Mouse (Mus musculus) left cerebral cortex, adult 11 months (tissue): Measurements from ENCODE around the gene Atf1.
"Not testable (repeated sequence)": the region's sequence is repeated elsewhere in the genome, so short reads cannot be mapped to it uniquely, and the experiment has no call there.

Source experiments
- DNase-seq: peaks from one replicate; pipeline ENCODE4 v3.0.0; 2022; ENCODE audit warnings: low spot score

Gene Atf1

GRCm38 (mm10) chr15:100258646-100259425, 31.2 kb downstream of the Atf1 start:
- no peak for DNase-seq

DNA sequence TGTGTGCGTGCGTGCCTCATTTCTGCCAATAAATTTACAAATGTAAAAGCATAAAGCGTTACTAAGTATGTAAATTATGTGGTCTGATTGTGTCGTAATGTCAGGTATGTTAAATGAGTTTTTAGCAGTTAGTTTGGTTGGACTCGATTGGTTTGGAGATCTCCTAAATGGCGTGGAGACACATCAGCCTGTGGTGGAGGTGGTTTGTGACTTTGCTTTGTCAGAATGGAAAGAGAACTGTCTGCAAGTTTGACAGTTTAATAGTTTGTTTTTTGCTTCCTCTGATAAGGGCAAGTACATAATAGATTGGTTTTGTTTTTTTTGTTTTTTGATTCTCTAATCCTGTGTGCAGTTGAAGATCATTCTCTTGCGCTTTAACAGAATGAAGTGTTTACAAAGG, 32.7 kb downstream of the Atf1 start:
- not testable (repeated sequence) for DNase-seq

GRCm38 (mm10) chr15:100263246-100263905, 35.8 kb downstream of the Atf1 start:
- DNase-seq, result peak; percentile 12

DNA sequence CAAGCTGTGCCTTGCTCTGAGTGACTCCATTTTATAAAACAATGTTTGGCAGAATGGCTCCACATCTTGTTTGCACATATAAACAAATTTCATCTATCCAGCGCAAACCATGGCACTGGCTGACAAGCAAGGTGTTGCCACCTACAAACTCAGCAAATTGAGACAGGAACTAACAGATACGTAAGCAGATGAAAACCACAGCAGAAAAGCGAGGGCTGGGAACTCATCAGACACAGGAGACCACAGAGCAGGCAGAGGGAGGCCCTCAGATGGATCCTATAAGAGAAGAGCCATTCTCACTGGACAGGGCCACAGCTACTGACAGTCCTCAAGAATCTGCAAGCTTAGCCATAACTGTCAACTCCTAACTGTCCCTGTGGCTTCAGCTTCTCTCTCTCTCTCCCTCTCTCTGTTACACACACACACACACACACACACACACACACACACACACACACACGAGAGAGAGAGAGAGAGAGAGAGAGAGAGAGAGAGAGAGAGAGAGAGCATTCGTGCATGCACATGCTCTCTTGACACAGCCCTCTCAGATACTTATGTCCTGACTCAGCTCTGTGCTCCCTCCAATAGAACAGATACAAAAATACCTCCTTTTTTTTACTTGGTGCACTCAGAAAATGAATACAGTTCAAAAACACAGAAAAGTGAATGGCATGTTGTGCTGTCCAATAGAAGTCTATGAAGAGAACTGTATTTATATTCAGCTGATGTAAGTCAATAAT, 38.1 kb downstream of the Atf1 start:
- DNase-seq, result no peak

DNA sequence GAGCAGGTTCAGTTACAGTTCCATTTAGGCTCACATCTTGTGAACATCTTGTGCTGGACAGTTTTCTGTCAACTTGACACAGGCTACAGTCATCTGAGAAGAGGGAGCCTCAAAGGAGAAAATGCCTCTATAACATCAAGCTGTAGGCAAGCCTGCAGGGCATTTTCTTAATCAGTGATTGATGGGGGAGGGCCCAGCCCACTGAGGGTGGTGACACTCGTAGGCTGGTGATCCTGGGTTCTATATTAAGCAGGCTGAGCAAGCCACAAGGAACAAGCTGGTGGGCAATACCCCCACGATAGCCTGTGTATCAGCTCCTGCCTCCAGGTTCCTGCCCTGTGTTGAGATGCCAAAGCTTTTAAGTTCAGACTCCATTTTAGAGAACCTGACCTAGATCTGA, 41.3 kb downstream of the Atf1 start:
- no peak for DNase-seq

GRCm38 (mm10) chr15:100269776-100270175, 42.2 kb downstream of the Atf1 start:
- DNase-seq, result no peak

- DNase-seq, result not testable (repeated sequence)
Observed at GRCm38 (mm10) chr15:100270609-100271008, 43.0 kb downstream of the Atf1 start.

DNA sequence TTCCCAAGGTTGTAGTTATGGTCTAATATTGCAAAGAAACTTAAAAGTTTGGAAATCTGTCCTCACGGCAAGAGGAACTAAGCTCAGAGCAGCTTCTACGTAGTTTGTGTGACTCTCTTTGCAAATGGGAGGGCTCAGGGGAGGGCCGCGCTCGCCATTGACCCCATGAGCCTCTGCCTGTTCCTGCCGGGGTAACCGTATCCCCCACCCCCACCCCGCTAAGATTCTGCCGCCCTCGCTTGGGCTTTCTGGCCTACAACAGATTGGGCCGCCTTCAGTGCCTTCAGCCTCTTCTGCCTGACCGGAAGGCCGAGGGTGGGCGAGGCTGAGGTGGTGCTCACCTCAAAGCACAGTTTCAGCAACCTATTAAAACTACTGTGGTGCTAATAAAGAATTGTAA, 43.8 kb downstream of the Atf1 start:
- DNase-seq, result no peak

DNA sequence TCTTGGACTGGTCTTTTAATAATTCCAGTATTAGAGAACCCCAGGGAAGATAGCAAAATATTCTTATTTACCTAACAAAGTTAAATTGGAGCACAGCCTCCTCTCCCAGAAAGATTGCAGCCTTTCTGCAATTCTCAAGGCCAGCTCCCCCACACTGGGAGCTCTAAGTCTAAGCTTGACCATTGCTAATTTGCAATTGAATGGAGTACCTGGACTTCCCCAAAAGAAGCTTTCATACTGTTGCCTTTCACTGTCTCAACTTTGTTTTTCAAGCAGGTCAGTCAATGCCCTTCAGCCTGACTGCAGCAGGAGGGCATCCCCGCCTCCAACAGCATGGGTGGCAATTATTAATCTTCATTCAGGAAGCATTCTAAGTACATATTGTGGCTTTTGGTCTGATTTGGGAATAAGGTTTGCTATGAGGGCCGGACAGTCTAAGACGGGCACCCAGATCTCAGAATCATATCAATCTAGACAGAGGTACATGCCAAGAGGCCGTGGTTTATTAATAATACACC, 46.2 kb downstream of the Atf1 start:
- not testable (repeated sequence) for DNase-seq

DNA sequence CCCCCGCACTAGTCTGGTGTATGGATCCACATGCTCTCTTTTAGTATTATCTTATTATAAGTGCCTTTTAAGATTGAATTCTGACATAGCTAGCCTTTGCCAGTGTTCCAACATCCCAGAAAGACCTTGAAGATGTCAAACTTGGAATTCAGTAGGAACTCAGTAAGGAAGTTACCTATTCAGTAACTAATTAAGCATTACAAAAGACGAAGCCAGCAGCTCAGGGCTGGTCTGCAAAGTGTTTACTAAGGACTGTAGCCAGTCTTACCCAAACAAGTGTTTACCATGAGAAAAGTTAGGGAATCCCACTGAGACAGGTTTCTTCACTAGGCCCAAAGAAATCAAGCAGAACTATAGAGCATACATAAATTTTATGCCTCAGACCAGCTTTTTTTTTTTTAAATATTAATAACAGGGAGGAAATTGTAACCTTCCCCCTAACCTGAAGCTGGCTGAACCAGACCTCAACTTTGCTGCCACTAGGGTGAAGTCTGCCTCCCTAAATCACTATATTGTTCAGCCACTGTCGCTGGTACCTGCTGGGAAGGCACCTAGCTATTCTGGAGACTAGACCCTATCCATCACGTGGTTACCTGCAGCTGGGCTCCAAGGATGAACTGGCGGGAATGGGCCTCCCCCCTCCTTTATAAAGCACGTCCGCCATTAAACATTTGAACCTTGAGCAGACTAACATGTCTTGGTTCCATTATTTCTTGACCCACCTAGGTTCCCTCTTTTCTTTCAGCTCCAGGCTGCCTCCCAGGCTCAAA, 47.4 kb downstream of the Atf1 start:
- no peak for DNase-seq

GRCm38 (mm10) chr15:100276403-100276802, 48.8 kb downstream of the Atf1 start:
- DNase-seq, result no peak

GRCm38 (mm10) chr15:100277586-100277985, 50.0 kb downstream of the Atf1 start:
- DNase-seq, result no peak

GRCm38 (mm10) chr15:100280626-100281025, 53.0 kb downstream of the Atf1 start, which contains the start of gene Tmprss12:
Gene Tmprss12 (plus strand): TSS chr15:100280837.
- DNase-seq, result no peak

GRCm38 (mm10) chr15:100288980-100289379, 61.4 kb downstream of the Atf1 start:
- DNase-seq, result no peak

- peak; percentile 55 for DNase-seq
Observed at GRCm38 (mm10) chr15:100290858-100291257, 63.2 kb downstream of the Atf1 start.

GRCm38 (mm10) chr15:100292326-100292725, 64.7 kb downstream of the Atf1 start:
- no peak for DNase-seq

- DNase-seq, result no peak
Observed at GRCm38 (mm10) chr15:100297856-100298255, 70.2 kb downstream of the Atf1 start.

- no peak for DNase-seq
Observed at GRCm38 (mm10) chr15:100300499-100300898, 72.9 kb downstream of the Atf1 start.

DNA sequence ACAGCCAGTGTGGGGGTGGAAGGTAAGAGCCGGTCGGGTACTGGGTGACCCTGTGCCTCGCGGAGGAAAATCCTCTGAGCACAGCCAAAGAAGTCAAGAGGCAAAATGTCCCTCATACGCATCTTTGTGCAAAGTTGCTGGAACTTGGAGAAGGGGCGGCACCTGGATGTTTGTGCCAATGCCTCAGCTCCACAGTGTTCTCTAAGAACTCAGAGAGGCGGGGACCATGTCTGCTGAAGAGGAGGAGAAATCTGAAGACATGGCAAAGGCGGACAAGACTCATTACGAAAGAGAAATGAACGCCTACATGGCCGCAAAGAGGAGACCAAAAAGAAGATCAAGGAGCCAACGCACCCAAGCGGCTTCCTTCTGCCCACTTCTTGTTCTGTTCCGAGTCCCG, 73.9 kb downstream of the Atf1 start:
- DNase-seq, result no peak

- no peak for DNase-seq
Observed at GRCm38 (mm10) chr15:100303428-100304018, 75.9 kb downstream of the Atf1 start.
